In the genomic region with DNA sequence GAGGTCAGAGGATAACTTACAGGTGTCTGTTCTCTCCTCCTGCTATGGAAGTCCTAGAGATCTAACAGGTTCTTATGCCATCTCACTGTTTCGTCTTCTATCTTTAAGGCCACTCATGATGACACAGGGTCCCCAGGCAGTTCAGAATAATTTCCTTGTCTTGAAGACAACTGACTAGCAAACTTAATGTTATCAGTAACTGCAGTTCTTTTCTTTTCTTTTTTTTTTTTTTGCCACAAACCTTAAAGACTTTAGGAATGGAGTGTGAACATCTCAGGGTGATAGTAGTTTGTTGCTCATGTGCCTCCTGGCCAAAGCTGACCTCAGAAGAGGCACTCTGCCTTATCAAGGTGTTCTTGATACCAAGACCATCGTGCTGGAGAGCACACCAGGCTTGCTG, we compare ENCODE assay signal across 30 mouse cellular contexts. TPM values are rescaled to one million over a fixed set of nuclear protein-coding genes. Genes with fewer than 3 reads are reported as not detected.
"Had no signal": no experiment of that assay in that cellular context is flagged by ENCODE, and none has a peak within 500 bp of the region (broad histone marks: within the 10 kb centered on the region; RNA-seq: fewer than 3 reads in every experiment).

No protein-coding gene starts in this region.

- H3K9ac ChIP-seq: kidney, embryonic 15.5 days; limb, embryonic 12.5 days; limb, embryonic 15.5 days; liver, embryonic 14.5 days; liver, postnatal 0 days; lung, embryonic 14.5 days; stomach, embryonic 15.5 days had no signal

- ATAC-seq: intestine, postnatal 0 days; liver, postnatal 0 days; lung, postnatal 0 days had no signal

- H3K4me3 ChIP-seq: kidney, embryonic 15.5 days; left cerebral cortex, adult 2 months; limb, embryonic 12.5 days; limb, embryonic 15.5 days; stomach, embryonic 15.5 days had no signal

- H3K27me3 ChIP-seq: limb, embryonic 12.5 days; limb, embryonic 15.5 days; stomach, embryonic 15.5 days had no signal

- H3K27ac ChIP-seq: kidney, embryonic 15.5 days; left cerebral cortex, adult 2 months; limb, embryonic 12.5 days; limb, embryonic 15.5 days; liver, embryonic 14.5 days; macrophage; stomach, embryonic 15.5 days had no signal

- H3K9me3 ChIP-seq: kidney, embryonic 15.5 days; limb, embryonic 12.5 days; limb, embryonic 15.5 days; stomach, embryonic 15.5 days had no signal

- H3K4me1 ChIP-seq: limb, embryonic 15.5 days; stomach, embryonic 15.5 days had no signal

- H3K36me3 ChIP-seq: kidney, embryonic 15.5 days; limb, embryonic 12.5 days; limb, embryonic 15.5 days; stomach, embryonic 15.5 days had no signal

- DNase-seq: kidney, adult 8-10 months; kidney, postnatal 10 days; kidney, postnatal 36 days; layer of hippocampus, postnatal 36 days; liver, postnatal 0 days; lung, embryonic 14.5 days; midbrain, embryonic 14.5 days; right cerebral cortex, adult 18-20 months; right cerebral cortex, postnatal 14 days; right cerebral cortex, postnatal 4 days; thymus, postnatal 25 days had no signal

- H3K4me2 ChIP-seq: kidney, embryonic 15.5 days; limb, embryonic 12.5 days; limb, embryonic 15.5 days; liver, embryonic 11.5 days; lung, embryonic 14.5 days; midbrain, embryonic 11.5 days; stomach, embryonic 15.5 days had no signal

RNA-seq across cellular contexts. Expression of a gene that starts 17.8 kb away (rescaled TPM):
- total RNA-seq: layer of hippocampus, adult 8-10 months; layer of hippocampus, postnatal 10 days; layer of hippocampus, postnatal 36 days; left cerebral cortex, adult 2 months; left cerebral cortex, postnatal 10 days; left cerebral cortex, postnatal 36 days; midbrain, postnatal 0 days had no signal
- polyA plus RNA-seq: intestine, postnatal 0 days; limb, embryonic 12.5 days; limb, embryonic 15.5 days; liver, embryonic 11.5 days; liver, embryonic 14.5 days; liver, postnatal 0 days; lung, embryonic 14.5 days; lung, postnatal 0 days; macrophage; midbrain, embryonic 11.5 days; midbrain, embryonic 14.5 days; midbrain, postnatal 0 days; neural tube, embryonic 11.5 days; neural tube, embryonic 14.5 days; stomach, embryonic 15.5 days had no signal

RNA-seq across cellular contexts. Expression of a gene that starts 30.2 kb away (rescaled TPM):
- total RNA-seq: layer of hippocampus, postnatal 10 days; layer of hippocampus, postnatal 36 days; left cerebral cortex, adult 2 months; left cerebral cortex, postnatal 10 days; left cerebral cortex, postnatal 36 days; midbrain, postnatal 0 days had no signal
- polyA plus RNA-seq: intestine, postnatal 0 days; kidney, embryonic 15.5 days; limb, embryonic 12.5 days; limb, embryonic 15.5 days; liver, embryonic 11.5 days; liver, embryonic 14.5 days; liver, postnatal 0 days; lung, embryonic 14.5 days; lung, postnatal 0 days; macrophage; midbrain, embryonic 11.5 days; midbrain, embryonic 14.5 days; midbrain, postnatal 0 days; neural tube, embryonic 11.5 days; neural tube, embryonic 14.5 days; stomach, embryonic 15.5 days; thymus, postnatal 0 days had no signal

RNA-seq across cellular contexts. Expression of a gene that starts 31.3 kb away (rescaled TPM):
- polyA plus RNA-seq: limb, embryonic 15.5 days; macrophage had no signal

RNA-seq across cellular contexts. Expression of a gene that starts 43.3 kb away (rescaled TPM):
- total RNA-seq: layer of hippocampus, adult 8-10 months; layer of hippocampus, postnatal 10 days; layer of hippocampus, postnatal 36 days; left cerebral cortex, adult 2 months; left cerebral cortex, postnatal 10 days; left cerebral cortex, postnatal 36 days; midbrain, postnatal 0 days had no signal
- polyA plus RNA-seq: intestine, postnatal 0 days; kidney, embryonic 15.5 days; limb, embryonic 12.5 days; limb, embryonic 15.5 days; liver, embryonic 11.5 days; liver, embryonic 14.5 days; liver, postnatal 0 days; lung, embryonic 14.5 days; lung, postnatal 0 days; macrophage; midbrain, embryonic 11.5 days; midbrain, embryonic 14.5 days; midbrain, postnatal 0 days; neural tube, embryonic 11.5 days; neural tube, embryonic 14.5 days; stomach, embryonic 15.5 days; thymus, postnatal 0 days had no signal
